Mouse (Mus musculus): ENCODE measurements around the gene Tctex1d4.

Tctex1d4 gene

DNA sequence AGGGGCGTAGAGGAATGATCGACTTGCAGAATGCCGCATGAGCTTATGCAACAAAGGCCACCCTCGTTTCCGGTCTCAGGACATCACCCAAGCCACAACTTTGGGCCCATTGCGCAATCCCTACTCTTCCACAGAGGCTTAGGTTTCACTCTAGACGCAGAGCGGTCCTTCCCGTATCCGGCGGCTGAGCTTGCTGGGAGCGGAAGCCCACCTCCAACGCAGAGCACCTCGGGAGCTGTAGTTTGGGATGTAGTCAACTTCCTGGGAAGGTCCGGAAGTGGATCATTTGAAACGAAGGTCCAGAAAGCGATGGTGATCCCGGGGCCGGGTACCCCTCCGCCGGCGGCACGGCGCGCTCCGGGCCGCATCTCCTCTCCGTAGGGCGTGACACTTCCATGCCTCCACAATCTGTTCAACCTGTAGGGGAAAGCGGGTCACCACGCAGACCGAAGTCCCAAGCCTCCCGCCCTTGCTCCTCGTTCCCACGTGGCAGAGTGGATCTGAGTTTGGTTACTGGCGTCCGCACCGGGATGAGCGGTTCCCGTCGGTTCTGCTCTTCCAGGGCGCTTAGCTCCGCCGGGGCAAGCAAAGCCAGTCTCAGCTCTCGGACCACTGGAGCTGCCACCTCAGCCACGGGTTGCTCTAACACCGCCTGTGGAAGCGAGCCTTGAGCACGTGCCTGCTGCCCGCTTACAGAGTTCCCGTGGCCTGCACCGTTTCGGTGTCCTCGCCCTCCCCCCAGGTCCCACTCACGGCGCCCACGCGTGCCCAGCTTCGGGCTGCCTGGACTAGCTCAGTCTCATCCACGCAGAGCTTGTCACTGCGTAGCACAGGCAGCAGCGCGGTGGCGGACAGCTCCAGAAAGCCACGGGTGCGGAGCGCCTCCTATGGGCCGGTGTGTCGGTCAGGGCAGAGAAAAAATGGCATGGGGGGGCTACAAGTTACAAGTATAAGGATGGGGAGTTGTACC is 5.9 kb upstream of the Tctex1d4 start:
- peak; percentile 94 for DNase-seq

DNA sequence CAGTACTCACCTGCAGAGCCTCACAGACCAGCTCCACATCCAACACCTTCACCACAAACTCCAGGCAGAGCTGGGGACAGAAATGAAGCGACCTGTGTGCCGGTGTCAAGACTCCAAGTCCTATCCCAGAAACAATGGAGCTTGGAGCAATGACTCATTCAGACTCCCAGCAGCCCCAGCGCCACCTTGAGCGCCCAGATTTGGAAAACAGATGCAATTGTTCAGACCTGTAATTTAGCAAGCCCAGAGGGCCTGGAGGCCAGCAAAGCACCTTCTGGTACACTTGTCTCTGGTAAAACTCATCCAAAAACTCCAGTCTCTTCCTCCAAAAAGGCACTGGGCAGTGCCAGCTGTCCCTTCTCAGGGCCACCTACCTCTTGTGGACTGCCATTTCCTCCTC is 4.4 kb upstream of the Tctex1d4 start:
- peak; percentile 30 for DNase-seq

DNA sequence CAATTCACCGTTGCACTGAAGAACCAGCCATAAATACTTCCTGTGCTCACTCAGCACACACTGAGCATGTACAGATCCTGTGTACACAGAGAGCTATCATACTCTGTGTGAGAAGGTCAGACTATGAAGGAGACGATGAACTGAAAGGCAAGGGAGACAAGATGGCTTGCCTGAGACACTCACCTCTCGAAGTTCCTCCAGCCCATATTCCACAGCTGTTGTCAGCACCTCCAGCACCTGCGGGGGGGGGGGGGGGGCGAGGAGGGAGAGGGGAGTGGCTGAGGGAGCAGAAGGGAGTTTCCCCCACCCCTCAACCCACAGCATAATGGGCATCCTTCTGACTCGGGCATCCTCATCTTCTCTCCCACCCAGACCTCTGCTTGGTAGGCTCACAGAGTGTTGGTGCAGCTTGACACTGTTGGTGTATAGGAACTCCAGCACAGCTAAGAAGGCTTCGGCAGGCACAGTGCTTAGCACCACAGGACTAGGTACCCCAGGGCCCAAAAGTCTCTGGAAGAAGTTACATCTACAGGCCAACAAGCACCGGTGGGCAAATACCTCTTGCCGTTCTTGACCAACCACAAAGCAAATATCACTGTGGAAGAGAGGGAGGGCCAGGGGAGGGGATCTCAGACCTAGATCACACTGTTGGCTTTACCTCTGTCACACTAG is 2.9 kb upstream of the Tctex1d4 start:
- no peak for DNase-seq

DNA sequence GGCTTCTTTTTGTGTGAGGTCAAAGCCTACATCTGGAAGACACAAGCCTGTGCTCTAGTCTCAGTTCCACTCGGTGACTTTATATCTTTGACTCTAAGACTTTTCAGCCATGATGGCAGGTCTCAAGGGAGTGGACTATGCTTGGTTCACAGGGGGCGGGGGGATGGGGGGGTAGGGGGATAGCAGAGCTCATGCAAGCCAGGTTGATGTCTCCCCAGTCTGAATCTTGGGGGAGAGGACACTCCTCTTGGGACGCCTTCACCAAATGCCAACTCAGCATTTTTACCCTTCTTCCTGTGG is 2.4 kb upstream of the Tctex1d4 start:
- no peak for DNase-seq

DNA sequence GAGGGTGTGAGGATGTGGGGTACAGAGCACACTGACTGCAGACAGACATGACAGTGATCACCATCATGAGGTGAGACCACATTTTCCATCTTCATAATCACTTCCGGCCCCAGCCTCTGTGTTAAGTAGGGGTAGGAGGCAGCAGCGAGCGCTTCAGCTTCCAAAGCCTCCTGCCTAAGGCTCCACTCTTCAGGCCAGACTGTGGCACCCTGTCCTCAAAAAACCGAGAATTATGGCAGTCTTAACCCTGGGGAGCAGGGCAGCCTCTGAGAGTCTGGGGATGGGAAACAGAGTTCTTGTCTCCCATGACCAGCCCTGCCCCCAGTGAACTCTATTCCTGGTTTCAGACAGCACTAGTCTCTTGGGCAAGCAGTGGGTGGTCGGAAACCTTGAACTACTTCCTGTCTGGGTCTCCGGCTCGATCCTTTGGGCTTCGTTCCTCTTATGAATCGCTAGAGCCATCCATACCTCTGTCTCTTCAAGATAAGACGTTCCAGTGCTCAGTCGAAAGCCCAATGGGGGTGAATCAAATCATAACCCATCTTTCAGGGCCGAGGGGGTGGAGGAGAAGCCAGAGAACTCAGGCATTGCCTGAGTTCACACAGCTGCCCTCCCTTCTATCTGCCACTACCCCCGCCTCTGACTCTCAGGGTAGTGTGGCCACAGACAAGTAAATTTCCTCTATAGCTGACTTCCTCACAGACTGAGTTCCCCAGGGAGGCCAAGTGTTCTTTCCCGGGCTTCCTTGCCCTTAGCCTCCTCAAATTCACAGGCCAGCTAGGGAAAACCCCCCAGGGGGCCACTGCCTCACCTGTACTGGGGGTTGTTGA is 1.9 kb upstream of the Tctex1d4 start:
- DNase-seq: no peak

DNA sequence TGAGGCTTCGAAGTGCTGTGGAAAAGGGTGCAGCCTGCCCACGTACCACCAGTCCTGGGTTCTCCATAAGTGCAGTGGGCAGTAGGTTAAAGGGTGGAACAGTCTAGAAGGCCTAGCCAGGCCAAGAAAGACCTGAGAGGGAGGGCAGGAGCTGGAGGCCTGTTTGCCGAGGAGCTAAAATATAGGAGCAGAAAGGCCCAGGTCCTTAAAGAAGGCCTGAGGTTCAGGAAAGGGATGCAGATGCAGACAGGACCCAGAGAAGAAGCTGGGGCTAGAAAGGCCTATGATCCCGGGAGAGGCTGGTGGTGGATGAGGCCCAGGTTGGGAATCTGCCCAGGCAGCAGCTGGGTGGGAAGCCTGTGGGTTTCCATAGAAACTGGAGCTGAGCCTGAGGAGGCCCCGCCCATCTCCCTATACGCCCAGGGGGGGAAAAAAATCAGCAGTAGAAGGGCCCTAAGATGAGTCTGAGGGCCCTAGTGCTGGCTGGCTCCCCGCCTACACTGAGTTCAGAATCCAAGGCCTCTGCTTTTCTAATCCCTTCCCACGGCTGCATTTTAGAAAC is 1.2 kb upstream of the Tctex1d4 start, which contains the start of gene Btbd19:
Gene Btbd19, minus strand, starts transcription at position 378 of the 562 bp plus-strand sequence.
- DNase-seq: peak; percentile 60

DNA sequence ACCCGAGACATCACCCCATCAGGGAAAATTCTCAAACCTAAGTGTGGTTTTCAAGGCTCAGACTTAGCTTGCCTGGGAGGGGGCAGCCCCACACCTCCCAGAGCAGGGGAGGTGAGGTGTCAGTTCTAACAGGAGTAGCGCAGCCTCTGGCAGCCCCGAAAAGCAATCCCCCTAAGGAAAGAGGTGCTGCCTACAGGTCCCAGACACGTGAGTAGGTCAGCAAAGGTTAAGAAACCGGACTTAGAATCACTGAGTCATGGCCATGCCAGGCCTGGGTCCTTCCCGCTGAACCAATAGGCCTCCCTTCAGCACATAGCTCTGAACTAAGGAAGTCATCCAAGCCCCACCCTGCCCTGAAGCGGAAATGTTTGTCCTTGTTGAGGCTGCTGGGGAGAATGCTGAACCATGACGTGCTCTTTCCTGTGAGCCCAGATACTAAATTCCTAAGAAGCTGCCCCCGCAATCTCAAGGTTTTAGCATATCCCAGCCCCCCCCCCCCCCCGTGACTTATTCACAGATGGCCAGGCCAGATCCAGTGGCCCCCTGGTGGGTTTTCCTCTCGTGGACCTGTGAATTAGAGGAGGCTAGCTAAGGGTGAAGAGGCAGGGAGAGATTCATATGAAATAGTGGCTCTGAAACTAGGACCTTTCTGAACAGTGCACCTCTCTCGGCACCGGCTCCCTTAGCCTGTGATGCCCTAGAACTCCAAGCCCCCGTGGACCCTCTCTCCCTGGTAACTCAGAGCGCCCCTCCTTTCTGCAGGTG is 502 bp upstream of the Tctex1d4 start:
- peak; percentile 30 for DNase-seq

DNA sequence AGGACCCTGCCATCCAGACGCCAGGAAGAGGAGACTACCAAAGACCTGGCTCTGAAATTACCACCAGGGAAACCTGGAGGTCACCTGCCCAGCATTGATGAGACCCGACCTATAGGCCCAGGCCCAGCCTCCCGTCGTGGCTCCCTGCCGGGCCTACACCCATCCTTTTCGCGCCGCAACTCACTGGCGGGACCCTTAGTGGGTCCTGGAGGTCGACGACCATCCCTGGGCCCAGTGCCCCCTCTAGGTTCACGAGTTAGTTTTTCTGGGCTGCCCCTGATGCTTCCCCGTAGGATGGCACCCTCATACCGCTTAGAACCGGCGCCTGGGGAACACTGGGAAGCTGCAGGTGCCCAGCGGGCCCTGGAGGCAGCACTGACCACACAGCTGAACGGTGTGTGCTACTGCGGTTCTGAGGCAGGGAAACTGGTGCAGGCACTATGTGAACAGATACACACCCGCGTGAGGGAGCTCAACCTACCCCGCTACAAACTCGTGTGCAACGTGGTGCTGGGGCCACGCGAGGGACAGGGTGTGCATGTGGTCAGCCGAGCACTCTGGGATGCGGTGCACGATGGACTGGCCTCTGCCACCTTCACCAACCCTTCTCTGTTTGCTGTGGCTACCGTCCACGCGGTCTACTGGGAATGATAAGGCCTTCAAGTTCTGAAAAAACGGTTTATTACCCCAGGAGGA is 1.5 kb downstream of the Tctex1d4 start:
- no peak for DNase-seq

DNA sequence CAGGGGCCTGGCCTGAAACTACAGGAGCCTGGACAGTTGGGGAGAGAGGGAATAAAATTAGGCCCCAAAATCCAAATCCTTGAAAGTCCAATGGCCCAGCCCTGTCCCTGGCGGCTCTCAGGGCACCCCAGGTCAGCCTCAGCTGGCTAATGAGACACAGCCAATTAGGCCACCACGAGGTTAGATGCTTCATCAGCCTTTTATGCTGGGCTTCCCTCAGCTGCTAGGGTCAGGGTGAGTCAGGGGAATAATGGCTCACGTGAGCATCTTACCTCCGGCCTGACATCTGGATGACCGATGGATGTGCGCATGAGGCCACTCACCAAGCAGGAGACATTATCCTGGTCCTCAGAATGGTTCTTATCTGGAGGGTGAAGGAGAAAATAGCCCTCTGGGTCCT is 4.2 kb downstream of the Tctex1d4 start:
- DNase-seq: no peak

DNA sequence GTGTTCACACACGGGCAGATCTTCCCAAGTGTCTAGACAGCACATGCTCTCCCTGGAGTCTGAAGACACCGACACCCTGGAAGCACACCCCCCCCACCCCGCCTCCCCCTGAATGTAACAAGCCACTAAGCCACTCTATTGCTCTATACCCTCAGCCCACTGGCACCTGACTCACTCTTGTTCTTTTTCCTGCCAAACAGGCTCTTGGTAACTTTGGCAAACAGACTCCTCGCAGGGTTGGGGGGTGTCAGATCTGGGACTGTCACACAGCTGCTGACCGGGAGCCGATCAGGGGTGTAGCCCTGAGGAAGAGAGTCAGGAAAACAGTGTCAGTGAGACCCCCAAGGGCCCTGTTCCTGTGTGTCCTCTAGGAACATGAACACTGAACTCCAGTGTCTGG is 4.6 kb downstream of the Tctex1d4 start:
- no peak for DNase-seq

DNA sequence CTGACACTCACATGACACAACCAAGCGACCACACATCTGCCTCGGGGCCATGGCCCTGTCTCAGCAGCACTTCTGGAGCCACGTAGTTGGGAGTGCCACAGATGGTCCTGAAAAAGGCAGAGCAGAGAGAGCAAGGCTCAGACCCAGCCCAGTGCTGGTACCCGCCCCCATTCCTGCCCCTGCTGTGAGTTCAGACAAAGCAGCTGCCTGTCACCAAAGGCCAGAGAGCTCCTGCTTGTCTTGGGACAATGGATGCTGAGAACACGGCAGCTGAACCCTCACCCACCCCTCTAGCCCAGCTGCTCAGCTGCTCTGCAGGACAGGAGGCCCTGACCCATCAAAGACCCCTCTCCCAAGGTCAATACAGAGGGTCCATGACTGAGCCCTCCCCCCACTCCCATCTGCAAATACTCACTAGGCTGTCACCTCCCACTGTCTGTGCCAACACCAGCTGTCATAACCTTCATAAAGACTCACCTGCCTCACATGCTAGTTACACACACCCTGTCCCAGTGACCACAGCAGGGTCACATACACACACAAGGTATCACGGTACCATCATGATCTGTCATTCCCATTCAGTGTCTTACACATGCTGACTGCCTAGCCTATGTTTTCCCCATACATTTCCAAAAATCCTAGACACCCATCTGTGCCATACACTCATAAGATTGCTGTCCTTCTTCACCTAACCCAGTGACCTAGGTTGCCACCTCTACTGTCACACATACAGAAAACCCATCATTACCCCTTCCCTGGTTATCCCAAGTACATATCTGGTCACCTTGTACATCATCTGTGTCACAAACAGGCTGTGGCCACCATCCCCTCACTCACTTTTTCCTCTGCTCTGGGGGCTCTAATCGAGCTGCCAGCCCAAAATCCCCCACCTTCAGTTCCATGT is 5.5 kb downstream of the Tctex1d4 start:
- no peak for DNase-seq

DNA sequence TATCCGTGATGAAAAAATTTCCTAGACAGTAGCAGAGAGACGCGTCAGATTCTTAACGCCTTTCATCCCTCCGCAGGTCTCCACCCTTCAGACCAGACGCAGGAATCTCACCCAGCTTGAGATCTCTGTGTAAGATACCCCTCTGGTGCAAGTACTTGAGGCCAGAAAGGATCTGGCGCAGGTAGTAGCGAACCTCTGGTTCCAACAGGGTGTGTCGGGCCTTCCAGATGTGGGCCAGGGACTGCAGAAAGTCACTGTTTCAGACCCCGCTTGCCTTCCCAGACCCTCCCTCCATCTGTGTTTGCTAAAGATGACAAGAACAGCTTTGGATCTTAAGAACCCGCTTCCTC is 6.2 kb downstream of the Tctex1d4 start:
- no peak for DNase-seq

DNA sequence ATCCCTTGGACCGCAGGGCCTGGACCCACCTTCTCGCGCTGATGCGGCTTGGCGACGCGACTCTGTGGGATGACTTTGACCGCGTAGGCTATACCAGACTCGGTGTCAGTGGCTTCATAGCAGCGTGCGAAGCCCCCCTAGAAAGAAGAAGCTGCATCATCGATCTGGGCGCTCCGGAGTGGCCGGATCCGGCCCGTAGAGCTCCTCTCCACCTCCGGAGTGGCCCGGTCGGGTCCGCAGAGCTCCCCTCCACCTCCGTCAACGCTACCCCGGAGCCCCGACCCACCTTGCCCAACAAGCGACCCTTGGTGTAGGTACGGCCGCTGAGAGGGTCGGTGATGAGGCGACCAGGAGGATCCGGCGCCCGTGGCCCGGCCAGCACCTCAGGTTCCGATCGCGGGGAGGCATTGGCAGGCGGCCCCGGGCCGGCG is 6.8 kb downstream of the Tctex1d4 start:
- DNase-seq: no peak

DNA sequence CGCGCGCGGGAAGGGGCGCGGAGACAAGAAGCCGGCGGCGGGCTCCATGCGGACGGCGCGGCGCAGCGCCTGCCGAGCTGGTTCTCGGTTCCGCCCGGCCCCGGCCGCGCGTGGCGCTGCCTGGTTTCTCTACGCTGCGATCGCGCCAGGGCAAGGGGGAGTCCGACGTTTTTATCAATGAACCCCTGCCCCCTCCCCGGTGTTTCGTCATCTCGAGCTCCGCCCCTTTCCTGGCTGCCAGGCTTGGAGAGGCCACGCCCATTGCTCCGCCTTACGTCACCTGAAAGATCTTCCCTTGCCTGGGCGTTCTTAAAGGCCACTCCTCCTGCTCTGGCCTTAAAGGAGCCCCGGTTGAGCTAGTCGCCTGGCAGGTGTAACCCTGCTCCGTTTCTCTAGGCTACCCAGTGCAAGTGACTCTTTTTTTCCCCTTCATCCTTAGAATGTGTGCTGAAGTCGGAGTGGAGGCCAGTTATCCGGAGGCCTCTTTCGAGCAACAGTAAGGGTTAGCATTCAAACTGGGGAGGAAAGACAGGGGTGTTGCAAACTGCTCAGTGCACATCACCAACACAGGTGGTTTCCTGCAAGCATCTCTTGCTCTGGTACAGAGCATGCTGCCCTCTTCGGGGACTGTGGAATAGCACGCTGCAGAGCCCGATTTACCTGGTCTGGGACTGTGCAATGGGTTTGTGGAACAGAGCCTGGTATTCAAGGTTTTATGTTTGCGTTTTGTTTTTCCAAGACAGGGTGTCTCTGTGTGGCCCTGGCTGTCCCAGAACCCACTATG is 7.4 kb downstream of the Tctex1d4 start, which contains the start of gene Plk3:
Gene Plk3, minus strand, starts transcription at position 147 of the 784 bp plus-strand sequence.
- peak; percentile 97 for DNase-seq

DNA sequence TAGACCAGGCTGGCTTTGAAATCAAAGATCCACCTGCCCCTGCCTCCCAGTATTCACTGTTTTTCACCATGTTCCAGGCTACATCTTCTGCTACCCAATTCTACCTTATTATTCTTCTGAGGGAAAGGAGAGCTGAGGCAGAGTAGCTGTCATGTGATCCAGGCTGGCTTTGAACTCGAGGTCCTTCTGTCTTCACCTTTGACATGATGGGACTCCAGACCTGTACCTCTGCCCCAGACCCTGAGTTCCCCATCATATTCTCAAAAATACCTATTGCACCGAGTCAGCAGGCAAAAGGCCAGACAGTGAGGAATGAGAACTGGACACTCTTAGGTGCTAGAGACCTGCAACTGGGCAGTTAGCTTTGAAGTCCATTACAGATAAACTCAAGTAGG is 8.0 kb downstream of the Tctex1d4 start:
- no peak for DNase-seq

DNA sequence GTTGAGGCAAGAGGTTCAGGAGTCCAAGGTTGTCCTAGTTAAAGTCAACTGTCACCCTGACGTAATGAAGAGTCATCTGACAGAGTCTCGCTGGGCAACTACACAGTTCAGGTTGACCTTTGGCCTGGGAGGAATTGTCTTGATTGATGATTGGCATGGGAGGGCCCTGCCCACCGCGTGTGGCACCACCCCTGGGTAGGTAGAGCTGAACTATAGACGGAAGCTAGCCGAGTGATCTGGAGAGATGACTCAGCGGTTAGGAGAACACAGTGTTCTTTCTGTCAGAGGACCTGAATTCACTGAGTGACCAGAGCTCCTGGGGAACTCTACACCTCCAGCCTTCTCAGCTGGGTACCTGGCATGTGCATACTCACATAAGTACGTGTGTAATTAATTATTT is 9.4 kb downstream of the Tctex1d4 start:
- no peak for DNase-seq

DNA sequence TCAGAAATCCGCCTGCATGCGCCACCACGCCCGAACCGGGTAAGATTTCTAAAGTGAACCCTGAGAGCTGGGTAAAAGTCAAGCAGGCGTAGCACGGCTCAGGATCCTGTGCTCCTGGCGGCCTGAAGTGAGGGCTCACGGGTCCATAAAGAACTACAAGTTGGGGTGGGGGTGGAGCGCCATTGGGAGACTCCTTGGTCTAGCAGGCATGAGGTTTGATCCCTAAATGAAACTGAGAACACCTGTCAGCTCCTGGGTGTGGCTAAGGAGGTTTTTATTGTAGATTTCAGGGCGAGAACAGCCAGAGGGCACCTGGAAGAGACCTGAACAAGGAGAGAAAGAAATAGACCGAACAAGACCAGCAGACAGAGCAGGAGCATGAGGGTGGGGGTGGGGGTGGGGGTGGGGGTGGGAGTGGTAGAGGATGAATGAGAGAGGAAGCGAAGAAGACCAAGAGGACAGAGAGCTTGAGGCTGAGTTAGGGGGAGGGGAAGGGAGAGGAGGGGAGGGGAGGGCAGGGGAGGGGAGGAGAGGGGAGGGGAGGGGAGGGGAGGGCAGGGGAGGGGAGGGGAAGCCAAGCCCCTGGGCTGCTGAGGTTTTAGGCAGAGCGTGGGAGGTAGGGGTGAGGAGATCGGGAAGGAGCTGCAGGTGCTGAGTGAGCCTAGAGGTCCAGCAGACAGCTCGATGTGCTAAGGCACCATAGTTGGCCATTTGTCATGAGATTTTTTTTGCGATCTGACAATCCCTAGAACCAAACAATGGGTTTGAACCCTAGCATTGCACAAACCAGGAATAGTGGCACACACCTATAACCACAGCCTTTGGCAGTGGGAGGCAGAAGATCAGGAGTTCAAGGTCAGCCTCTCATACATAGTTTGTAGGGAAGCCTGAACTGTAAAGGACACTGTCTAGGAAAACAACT is 12.0 kb downstream of the Tctex1d4 start:
- no peak for DNase-seq

DNA sequence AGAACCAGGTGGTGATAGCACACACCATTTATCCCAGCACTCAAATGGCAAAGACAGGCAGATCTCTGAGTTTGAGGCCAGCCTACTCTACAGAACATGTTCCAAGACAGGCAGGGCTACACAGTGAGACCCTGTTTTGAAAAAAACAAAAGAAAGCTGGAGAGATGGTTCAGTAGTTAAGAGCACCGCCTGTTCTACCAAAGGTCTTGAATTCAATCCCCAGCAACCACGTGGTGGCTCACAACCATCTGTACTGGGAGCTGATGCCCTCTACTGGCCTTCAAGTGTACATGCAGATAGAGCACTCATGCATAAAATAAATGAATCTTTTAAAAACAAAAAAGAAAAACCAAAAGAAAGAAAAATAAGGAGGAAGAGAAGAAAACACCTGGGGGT is 12.6 kb downstream of the Tctex1d4 start:
- DNase-seq: no peak

DNA sequence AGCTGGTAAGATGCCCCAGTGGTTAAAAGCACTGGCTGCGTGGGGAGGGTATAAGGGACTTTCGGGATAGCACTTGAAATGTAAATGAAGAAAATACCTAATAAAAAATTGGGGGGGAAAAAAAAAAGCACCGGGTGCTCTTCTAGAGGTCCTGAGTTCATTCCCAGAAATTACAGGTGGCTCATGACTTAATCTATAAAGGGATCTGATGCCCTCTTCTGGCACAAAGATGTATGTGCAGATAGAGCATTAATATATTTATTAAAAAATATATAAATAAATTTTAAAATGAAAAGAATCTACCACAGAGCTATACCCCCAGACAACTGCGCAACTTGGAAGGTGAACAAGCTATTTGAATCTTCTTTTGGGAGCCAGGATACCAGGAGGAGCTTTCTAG is 14.0 kb downstream of the Tctex1d4 start:
- no peak for DNase-seq

Data from cerebellum, adult 11-12 months (tissue).